Mouse (Mus musculus) telencephalon, adult 2 months (tissue): Measurements from ENCODE around the gene Nfu1.
A peak's percentile ranks its signal among the peaks of the same experiment; 100 is the strongest.

Experiments used
- DNase-seq: peaks from one replicate; pipeline ENCODE4 v3.0.0-alpha.2; 2011; ENCODE audit warnings: low read depth, low spot score

Gene Nfu1

DNA sequence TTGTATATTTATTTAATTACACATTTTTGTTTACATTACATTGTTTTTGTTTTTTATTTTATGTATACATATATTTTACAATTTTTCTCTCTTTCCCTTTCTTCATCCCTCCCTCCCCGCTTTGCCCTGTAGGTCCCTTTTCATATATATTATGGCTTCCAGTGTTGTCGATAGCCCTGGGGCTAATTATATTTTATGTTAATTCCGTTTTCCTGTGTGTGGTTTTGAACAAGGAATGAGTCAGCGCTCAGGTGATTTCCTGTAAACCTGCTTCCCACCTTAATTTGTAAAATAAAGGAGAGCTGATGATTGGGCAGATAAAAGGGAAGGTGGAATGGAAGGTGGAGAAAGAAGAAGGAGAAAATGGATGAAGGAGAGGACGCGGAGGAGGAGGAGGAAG is at the start of gene Nfu1:
Gene Nfu1, plus strand, starts transcription at position 350 of the 400 bp plus-strand sequence.
- DNase-seq, result no peak

GRCm38 (mm10) chr6:86963987-86964685 is 44.9 kb upstream of the Nfu1 start:
- no peak for DNase-seq

DNA sequence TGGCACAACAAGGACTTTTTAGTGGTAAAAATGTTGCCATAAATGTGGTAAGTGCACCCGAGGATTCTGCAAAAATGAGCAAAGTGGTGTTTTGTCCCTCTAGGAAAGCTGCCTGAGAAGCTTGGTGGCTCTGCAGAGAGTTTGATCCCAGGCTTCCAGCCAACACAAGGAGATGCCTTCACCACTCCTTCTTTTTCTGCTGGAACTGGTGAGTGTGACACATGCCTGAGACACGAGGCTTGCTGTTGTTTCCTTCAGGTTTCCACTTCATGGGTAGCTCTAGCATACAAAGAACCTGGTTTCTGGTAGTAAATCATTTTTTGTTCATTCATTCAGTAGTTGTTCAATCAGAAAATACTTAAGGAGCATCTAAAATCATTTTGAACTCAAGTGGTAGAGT is 41.9 kb upstream of the Nfu1 start:
- DNase-seq, result no peak

- DNase-seq, result no peak
These were observed 35.1 kb upstream of the Nfu1 start for GRCm38 (mm10) chr6:86973956-86974355.

DNA sequence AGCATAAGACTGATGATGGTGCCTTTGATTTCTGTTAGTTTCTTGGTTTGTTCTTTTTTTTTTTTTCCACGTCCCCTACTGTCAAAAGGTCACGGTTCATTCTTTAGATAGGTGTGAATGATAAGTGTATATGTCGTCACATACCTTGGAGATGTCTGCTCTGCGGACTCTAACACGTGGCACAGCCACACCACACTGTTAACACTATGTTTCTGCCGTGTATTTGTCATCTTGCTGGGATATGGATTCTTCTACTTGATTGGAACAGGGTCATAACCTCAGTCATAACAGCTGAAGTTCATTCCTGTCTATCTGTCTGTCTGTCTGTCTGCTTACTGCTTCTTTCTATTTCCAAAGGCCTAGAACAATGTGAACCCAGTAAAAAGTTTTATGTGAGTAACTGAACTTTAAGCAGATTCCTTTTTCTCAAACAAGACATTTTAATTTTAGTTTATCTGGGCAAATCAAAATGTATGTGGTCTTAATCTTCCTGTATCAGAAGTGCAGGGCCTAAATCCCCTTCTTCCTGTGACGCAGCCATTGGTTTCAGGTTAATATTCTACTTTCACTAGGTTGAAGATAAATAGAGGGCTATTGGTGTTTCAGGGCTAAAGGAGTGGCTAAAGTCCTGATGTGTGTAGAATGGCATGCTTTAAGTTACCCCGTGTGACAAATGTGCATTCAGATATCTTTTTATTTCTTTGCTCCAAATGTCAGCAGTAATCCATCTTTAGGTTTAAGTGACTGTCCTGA is 30.7 kb upstream of the Nfu1 start:
- DNase-seq, result no peak

DNA sequence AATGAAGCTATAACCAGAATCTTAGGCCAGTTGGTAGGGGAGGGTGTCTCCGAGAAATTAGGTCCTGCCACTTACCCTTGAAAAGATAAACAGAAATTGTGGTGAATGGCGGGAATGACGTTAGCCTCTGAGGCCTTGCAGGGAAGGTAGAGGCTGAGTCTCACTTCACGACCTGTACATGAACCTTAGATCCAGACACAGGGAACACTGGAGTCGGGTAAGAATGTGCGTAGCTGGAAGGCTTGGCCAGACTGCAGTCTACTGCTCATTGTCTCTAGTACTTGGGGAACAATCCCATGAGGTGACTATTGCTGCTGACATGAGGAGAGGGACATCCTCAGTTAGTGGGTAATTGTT is 30.1 kb upstream of the Nfu1 start:
- no peak for DNase-seq

DNA sequence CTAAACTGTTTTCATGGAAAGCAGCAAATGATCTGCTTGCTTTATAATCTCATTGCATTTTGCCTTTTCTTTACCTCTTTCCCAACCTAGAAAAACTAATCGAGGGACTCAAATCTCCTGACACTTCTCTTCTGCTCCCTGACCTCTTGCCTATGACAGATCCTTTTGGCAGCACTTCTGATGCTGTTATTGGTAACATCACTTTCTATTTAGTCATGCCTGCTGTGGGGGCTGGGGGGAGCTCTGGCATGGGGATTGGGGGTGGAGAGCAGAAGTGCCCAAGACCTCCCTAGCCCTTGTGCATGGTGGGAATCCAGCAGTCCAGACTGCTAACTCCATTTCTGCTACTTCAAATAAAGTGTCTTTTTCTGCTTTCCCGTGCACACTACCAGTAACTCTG is 27.8 kb upstream of the Nfu1 start:
- no peak for DNase-seq

DNA sequence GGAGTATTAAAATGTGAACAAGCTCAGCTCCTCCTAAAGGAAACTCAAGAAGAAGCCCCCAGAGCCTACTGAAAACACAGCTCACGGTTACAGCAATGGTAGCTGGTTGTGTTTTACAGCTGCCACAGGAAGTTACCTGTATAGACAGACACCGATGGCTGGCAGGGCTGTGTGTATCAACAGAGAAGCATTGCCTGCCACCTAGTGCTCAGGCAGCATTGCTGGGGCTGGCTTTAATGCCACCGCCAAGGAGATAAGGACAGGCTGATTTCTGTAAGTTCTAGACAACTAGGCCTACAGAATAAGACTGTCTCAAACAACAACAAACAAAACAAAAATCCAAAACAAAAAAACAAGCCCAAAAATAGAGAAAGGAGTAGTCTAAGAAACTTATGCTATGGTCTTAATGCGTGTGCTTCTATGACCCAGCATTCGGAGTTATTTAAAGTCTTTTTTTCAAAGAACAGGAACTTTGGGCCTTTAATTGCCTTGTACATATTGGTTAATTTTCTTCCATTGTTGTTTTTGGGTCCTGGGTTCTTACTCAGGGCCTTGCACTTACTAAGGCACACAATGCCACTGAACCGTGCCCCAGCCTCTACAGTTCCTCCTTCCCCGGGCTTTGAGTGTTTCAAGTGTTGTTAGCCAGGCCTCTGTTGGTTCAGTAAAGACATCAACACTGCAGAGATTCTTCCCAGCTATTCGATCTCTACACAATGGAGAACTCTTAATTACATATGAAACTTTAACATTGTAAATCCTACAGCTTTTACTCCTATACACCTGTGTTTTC is 23.5 kb upstream of the Nfu1 start:
- no peak for DNase-seq

GRCm38 (mm10) chr6:86989576-86989975 is 19.5 kb upstream of the Nfu1 start:
- no peak for DNase-seq

- no peak for DNase-seq
These were observed 18.0 kb upstream of the Nfu1 start for GRCm38 (mm10) chr6:86991041-86991440.

DNA sequence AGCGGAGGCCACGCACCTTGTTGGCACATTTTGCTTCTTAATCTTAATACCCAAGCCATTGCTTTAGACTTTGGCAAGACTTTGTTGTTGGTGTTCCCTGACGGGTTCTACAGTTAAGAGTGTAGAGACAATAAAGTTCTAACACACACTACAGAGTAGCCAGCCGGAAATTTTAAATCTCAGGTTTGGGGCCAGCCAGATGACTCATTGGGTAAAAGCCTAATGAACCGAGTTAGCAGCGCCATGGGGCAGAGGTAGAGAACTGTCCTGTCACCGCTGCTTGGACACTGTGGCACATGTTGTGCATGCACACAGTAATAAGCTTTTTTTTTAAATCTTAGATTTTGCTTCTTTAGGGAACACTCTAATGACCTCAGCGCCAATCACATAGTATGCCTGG is 16.7 kb upstream of the Nfu1 start:
- DNase-seq, result no peak

- no peak for DNase-seq
These were observed 14.8 kb upstream of the Nfu1 start for GRCm38 (mm10) chr6:86994254-86994653.

DNA sequence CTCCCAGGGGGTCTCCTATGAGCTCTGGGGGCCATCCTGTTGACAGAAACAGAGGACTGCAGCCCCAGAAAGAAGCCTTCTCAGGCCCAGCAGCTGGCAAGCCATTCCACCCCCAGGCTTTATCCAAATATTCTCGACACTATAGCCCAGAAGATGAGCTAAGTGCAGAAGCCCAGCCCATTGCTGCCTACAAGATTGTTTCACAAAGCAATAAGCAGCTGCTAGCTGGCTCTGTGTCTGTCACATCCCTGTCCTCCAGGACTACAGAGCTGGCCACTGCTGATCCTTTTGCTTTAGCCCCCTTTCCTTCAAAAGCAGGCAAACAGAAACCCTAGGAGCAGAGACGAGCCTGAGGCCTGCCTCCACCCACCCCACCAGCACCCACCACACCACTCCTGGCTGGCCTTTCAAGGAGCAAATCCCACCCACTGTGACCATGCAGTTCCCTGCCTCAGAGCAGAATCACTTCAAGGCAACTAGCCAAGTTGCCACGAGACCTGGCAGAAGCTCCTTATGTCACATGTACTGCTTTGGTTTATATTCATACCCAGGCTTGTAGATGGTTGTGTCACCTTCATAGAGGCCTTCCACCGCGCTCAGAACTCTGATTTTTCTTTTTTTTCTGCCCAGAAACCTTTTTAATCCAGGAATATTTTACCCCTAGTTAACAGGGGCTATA is 12.3 kb upstream of the Nfu1 start:
- DNase-seq, result no peak

DNA sequence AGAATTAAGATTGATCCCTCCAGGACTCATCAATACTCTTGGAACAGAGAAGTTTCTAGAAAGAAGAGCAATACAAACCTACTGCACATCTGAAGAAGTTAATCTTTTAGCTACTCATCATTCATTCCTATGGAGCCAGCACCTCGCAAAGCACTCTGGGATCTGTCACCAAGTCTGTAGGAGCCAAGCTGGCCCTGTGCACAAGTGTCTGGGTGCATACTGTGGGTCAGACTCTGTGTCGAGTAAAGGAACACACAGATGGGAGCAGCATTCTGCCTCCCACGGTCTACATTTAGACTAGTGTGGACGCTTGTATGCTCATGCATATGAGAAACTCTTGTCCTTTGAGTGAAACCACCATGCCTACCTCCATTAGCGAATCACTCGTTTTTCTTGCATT is 11.7 kb upstream of the Nfu1 start:
- no peak for DNase-seq

- DNase-seq, result no peak
These were observed 7.0 kb upstream of the Nfu1 start for GRCm38 (mm10) chr6:87001995-87002394.

DNA sequence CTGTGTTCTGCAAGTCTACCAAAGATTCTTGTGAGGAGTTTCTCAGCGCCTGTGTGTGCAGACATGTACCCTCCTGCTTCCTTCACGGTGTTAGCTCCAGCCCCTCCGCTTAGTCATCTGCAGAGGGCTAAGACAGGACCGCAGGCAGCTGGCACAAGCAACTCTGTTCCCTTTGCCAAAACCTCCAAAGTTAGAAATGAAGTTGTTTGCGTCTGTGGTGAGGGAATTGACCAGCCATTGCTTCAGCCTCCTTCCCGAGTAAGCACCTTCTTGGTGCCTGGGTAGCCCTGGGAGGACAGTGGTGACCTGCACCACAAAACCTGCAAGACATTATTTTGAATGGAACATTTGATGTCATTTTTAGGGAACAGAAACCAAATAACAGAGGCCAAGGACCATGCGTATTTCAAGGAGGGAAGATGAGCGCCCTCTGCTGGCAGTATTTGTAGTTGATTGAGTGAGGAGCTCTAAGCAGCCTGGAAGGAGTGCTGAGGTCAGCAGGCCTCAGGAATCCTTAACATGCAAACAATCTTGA is 6.4 kb upstream of the Nfu1 start:
- DNase-seq, result peak; percentile 71

DNA sequence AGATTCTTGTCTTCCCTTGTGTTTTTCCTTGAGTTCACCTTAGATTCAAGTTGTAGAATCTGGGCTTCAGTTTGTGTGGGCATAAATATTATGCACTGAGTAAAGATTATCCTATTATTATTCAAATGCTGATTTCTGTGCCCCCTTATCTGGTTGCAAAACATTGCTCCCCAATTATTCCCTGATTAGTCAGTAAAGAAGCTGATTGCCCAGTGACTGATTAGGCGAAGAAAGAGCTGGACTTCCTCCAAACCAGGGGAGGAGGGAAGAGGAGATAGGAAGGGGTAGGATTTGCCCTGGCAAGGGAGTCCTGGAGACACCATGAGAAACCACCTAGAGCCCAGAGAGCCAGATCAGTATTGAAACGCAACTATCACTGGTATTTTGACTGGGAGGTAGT is 4.9 kb upstream of the Nfu1 start:
- DNase-seq, result no peak

DNA sequence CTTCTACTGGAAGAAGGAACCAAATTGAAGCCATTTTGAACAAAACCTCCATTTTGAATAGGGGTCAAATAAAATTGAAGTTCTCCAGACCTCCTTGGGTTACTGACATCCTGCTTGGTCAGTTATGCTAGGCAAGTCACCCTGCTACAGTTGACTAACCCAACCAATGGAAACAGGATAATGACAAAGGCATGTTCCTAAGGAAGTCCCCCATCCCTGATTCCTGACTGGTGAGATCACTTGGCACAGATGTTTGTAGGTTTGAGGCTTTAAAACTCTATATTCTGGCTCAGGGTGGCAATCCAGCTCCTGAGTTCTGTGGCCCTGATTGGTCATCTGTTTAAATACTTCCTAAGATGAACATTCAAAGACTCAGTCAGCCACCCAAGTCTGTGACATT is 3.5 kb upstream of the Nfu1 start:
- DNase-seq, result no peak

DNA sequence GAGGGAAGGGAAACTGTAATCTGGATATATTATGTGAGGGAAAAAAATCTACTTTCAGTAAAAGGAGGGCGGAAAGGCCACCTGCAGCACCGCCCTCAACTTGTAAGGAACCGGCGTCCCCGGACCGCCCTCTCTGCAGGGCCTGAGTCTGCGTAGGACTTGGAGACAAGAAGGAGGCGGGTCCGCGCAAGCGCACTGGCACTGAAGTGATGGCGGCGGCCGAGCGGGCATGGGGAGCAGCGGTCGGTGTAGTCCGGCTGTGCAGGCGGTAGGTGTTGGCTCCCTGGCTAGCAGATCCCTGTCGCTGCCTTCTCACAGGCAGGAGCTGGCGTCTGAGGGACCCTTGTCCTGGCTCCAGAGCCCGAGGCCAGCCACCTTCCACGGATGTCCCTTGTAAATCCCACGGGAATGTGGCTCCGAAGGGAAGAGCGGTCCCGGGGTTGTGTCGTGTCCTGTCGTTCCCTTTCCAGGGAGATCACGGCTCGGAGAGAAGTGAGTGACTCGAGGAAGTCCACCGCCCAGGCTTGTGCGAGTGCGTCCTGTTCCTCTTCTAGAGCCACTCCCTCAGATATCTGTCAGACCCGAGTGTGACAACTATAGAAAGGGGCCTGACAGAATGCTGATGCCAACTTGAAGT is 774 bp downstream of the Nfu1 start:
- peak; percentile 91 for DNase-seq

DNA sequence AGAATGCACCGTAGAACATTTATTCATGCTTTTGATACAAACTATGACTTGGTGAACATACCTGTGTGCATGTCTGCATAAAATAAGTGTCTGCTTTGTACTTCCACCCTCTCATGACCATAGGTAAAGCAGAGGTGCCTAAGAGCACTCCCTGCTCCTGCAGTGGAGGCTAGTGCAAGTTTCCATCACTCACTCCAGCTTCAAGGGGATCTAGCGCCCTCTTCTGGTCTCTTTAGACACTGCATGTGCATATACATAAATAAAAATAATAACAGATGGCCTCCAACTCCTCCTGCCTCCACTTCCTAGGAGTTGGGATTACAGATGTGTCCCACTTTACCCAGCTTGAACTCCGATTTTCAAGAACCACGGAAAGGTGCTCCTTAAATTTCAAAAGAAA is 7.9 kb downstream of the Nfu1 start:
- no peak for DNase-seq

- no peak for DNase-seq
These were observed 9.8 kb downstream of the Nfu1 start for GRCm38 (mm10) chr6:87018874-87019273.
